Mouse (Mus musculus) heart, embryonic 15.5 days (tissue): Measurements from ENCODE around the gene Rnd1. TPM values are rescaled to one million over a fixed set of nuclear protein-coding genes. Genes with fewer than 3 reads are reported as not detected.
A peak's percentile ranks its signal among the peaks of the same experiment; 100 is the strongest.

ENCODE experiments used
- ATAC-seq: fragments of 200-750 bp; cut with Nextera tagmentation; replicated peaks from 2 replicates; pipeline ENCODE4 v1.8.0; 2017; ENCODE audit warnings: low read depth, moderate TSS enrichment; ENCODE audit not compliant: insufficient number of reproducible peaks, insufficient read depth, low FRiP score
- H3K27ac ChIP-seq: fragments of 300-500 bp; sonication (generic); 2 replicates; pipeline ENCODE4 v1.5.1; 2015; ENCODE audit warnings: mild to moderate bottlenecking, inconsistent platforms
- H3K27me3 ChIP-seq: fragments of 300-500 bp; sonication (generic); 2 replicates; pipeline ENCODE4 v1.6.1; 2015; ENCODE audit warnings: inconsistent platforms
- H3K36me3 ChIP-seq: fragments of 300-500 bp; sonication (generic); 2 replicates; pipeline ENCODE4 v1.6.1; 2015; ENCODE audit warnings: mild to moderate bottlenecking, inconsistent platforms
- H3K4me1 ChIP-seq: fragments of 300-500 bp; sonication (generic); replicated peaks from 2 replicates; pipeline ENCODE4 v1.6.1; 2015; ENCODE audit warnings: inconsistent platforms
- H3K4me2 ChIP-seq: fragments of 300-500 bp; sonication (generic); 2 replicates; pipeline ENCODE4 v1.6.1; 2015; ENCODE audit warnings: inconsistent platforms, mild to moderate bottlenecking, moderate library complexity
- H3K4me3 ChIP-seq: fragments of 300-500 bp; sonication (generic); 2 replicates; pipeline ENCODE4 v1.5.1; 2015; ENCODE audit warnings: mild to moderate bottlenecking, inconsistent platforms
- H3K9ac ChIP-seq: fragments of 300-500 bp; sonication (generic); 2 replicates; pipeline ENCODE4 v1.6.1; 2015; ENCODE audit warnings: mild to moderate bottlenecking, inconsistent platforms
- H3K9me3 ChIP-seq: fragments of 300-500 bp; sonication (generic); replicated peaks from 2 replicates; pipeline ENCODE4 v1.6.1; 2016; ENCODE audit warnings: inconsistent platforms
- WGBS: fragments of 180-500 bp; shearing (Covaris S2); methylation state at CpG from one replicate; pipeline ENCODE4 v1.1.7; 2015; ENCODE audit warnings: mixed read lengths; 5-methylcytosine and 5-hydroxymethylcytosine counted together
- polyA plus RNA-seq: library from polyadenylated mRNA; unstranded; fragments of >200 nt; fragmentation: Nextera tagmentation; extraction: Ambion mirVana; gene quantifications from 2 replicates; pipeline ENCODE4 v1.2.1, GENCODE M21; 2015

The Rnd1 gene
- polyA plus RNA-seq, 1 experiment from 2014 or later, result 1.1 TPM

GRCm38 (mm10) chr15:98699190-98700105, 22.2 kb upstream of the Rnd1 start:
- Histone ChIP-seq H3K9ac (no peak overlapping the region), H3K9me3 (no peaks in the 10 kb centered on the region), H3K27ac (no peak overlapping the region), H3K4me3 (peak overlapping the region; percentile 44), H3K4me2 (peak overlapping the region; percentile 71), H3K27me3 (peaks cover 44% of the 10 kb centered on the region), H3K36me3 (no peaks in the 10 kb centered on the region), H3K4me1 (peaks cover 11% of the 10 kb centered on the region)
- ATAC-seq, result peak; percentile 74
- WGBS, result 7% methylated on average over 40 of the region's 40 CpGs

DNA sequence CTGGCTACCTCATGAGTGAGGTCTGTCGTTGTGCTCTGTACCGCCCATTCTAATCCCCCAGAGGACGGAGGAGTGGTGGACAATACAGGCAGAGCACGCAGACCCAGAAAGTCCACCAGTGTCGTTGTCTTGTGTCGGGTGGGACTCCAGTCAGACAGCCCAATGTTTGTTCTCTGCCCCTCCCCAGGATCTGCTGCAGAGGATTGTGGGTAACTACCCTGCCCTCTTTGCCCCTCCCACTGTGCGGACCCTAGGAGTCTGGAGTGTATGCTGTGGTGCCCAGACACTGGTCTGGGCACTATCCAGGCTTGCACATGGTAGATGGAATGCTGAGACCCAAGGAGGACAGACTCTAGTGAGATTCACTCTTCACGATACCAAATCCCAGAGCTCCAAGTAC, 19.0 kb upstream of the Rnd1 start:
- Histone ChIP-seq H3K9me3 (no peaks in the 10 kb centered on the region), H3K4me1 (peaks cover 29% of the 10 kb centered on the region), H3K27ac (no peak overlapping the region), H3K36me3 (no peaks in the 10 kb centered on the region), H3K9ac (no peak overlapping the region), H3K4me2 (no peak overlapping the region), H3K4me3 (no peak overlapping the region), H3K27me3 (peaks cover 16% of the 10 kb centered on the region)
- ATAC-seq, result no peak
- 54% methylated on average over 8 of the region's 8 CpGs for WGBS

DNA sequence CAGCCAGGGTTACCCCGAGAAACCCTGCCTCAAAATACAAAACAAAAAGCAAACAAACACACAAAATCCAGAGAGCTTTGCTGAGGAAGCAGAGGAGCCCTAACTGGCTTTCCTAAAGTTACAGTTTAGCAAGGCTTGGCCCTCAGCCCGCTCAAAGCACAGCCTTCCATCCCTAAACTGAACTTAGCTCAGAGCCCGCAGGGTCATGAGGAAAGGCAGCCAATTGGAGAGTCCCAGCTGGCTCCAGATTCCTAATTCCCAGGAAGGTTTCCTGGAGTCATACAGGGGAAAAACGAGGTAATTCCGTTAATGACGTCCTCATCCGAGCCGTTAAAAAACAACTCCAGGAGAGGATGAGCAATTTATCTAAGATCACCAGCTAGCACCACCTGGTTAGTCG, 18.5 kb upstream of the Rnd1 start:
- Histone ChIP-seq H3K9ac (no peak overlapping the region), H3K4me3 (no peak overlapping the region), H3K9me3 (no peaks in the 10 kb centered on the region), H3K36me3 (no peaks in the 10 kb centered on the region), H3K27ac (no peak overlapping the region), H3K4me2 (no peak overlapping the region), H3K4me1 (peaks cover 34% of the 10 kb centered on the region), H3K27me3 (peaks cover 11% of the 10 kb centered on the region)
- ATAC-seq, result no peak
- WGBS, result 48% methylated on average over 9 of the region's 9 CpGs

GRCm38 (mm10) chr15:98692171-98692715, 15.0 kb upstream of the Rnd1 start:
- WGBS, result 10% methylated on average over 11 of the region's 11 CpGs
- Histone ChIP-seq H3K4me1 (peaks cover 28% of the 10 kb centered on the region), H3K9ac (no peak overlapping the region), H3K27ac (peak overlapping the region; percentile 83), H3K4me3 (no peak overlapping the region), H3K4me2 (peak overlapping the region; percentile 32), H3K9me3 (no peaks in the 10 kb centered on the region), H3K36me3 (no peaks in the 10 kb centered on the region), H3K27me3 (no peaks in the 10 kb centered on the region)
- peak; percentile 77 for ATAC-seq

DNA sequence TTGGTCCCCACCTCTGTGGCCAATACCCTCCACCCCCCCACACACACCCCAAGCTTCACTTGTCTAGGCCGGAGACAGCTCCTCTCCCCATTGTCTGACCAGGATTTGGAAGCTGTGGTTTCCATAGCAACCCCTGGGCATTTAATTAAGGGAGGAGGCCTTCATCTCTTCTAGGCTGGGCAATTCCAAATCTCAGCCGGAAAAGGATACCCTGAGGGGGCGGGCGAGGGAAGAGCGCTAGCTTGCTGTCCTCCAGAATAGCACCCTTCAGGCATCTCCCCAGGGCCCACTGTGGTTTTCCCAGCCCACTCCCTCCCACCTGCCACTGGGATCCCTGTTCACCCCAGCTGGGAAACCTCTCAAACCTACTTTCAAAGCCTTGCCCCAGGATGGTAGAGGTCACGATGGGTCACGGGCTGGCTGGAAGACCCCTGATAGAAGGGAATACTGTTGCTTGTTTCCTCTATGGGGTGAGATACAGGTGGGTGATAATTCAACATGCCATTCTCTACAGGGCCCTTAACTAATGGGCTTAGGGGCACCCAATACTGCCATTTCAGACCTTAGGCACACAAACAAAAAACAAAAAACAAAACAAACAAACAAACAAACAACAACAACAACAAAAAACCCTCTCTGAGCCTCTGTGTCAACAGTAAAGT, 14.4 kb upstream of the Rnd1 start:
- H3K9ac ChIP-seq, result no peak overlapping the region
- H3K4me3 ChIP-seq, result no peak overlapping the region
- peak overlapping the region; percentile 32 for H3K4me2 ChIP-seq
- ATAC-seq, result no peak
- H3K27ac ChIP-seq, result peak overlapping the region; percentile 83
- H3K9me3 ChIP-seq, result no peaks in the 10 kb centered on the region
- H3K36me3 ChIP-seq, result no peaks in the 10 kb centered on the region
- H3K4me1 ChIP-seq, result peaks cover 28% of the 10 kb centered on the region
- WGBS, result 49% methylated on average over 7 of the region's 7 CpGs
- H3K27me3 ChIP-seq, result no peaks in the 10 kb centered on the region

GRCm38 (mm10) chr15:98689682-98690081, 12.4 kb upstream of the Rnd1 start:
- 78% methylated on average over 2 of the region's 2 CpGs for WGBS
- peaks cover 24% of the 10 kb centered on the region for H3K4me1 ChIP-seq
- no peaks in the 10 kb centered on the region for H3K36me3 ChIP-seq
- H3K4me2 ChIP-seq, result no peak overlapping the region
- no peaks in the 10 kb centered on the region for H3K9me3 ChIP-seq
- ATAC-seq, result no peak
- H3K27me3 ChIP-seq, result no peaks in the 10 kb centered on the region
- H3K27ac ChIP-seq, result no peak overlapping the region
- no peak overlapping the region for H3K4me3 ChIP-seq
- no peak overlapping the region for H3K9ac ChIP-seq

DNA sequence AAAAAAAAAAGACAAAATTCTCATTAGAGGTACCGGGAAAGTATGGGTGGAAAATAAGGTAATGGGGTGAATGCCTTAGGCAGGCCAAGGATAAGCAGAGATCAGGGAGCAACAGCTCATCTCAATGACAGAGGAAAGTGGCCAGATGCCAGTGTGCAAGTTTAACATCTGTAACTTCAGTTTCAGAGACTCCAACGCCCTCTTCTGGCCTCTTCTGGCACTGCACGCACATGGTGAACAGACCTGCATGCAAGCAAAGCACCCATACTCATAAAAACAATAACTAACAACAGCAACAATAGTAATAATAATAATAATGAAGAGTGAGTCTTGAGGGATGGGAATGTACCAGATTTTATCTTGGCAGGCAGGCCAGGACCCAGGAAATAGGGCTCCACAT, 8.7 kb upstream of the Rnd1 start:
- H3K4me2 ChIP-seq, result no peak overlapping the region
- H3K27me3 ChIP-seq, result no peaks in the 10 kb centered on the region
- WGBS, result 68% methylated on average over 3 of the region's 3 CpGs
- no peak for ATAC-seq
- H3K4me1 ChIP-seq, result peaks cover 8% of the 10 kb centered on the region
- H3K4me3 ChIP-seq, result no peak overlapping the region
- no peak overlapping the region for H3K9ac ChIP-seq
- no peak overlapping the region for H3K27ac ChIP-seq
- no peaks in the 10 kb centered on the region for H3K36me3 ChIP-seq
- no peaks in the 10 kb centered on the region for H3K9me3 ChIP-seq

DNA sequence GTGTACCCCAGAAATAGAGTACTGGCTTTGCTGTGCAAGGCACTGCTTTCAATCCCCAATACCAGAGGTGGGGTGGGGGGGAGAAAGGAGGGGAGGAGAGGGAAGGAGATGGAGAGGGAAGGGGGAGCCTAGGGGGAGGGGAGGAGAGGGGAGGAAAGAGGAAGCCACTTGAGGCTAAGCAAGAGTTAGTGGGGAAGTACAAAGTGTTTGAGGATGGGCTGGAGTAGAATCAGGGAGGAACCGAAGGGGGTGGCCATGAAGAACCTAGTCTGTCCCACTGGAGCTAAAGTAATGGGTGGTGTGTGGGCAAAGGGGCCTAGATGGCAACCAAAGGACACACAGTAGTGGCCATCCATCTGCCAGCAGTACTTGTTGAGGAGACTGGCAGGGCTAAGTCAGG, 6.5 kb upstream of the Rnd1 start:
- Histone ChIP-seq H3K36me3 (no peaks in the 10 kb centered on the region), H3K27ac (no peak overlapping the region), H3K9ac (no peak overlapping the region), H3K27me3 (no peaks in the 10 kb centered on the region), H3K4me3 (no peak overlapping the region), H3K4me2 (no peak overlapping the region), H3K9me3 (no peaks in the 10 kb centered on the region), H3K4me1 (0 out of 2 replicates have a peak, but pooled peaks cover 5% of the 10 kb centered on the region)
- no peak for ATAC-seq
- WGBS, result 81% methylated on average over 1 of the region's 1 CpGs

GRCm38 (mm10) chr15:98683177-98683576, 5.9 kb upstream of the Rnd1 start:
- 43% methylated on average over 10 of the region's 10 CpGs for WGBS
- Histone ChIP-seq H3K27ac (no peak overlapping the region), H3K27me3 (no peaks in the 10 kb centered on the region), H3K4me1 (0 out of 2 replicates have a peak, but pooled peaks cover 5% of the 10 kb centered on the region), H3K9ac (no peak overlapping the region), H3K4me2 (no peak overlapping the region), H3K9me3 (no peaks in the 10 kb centered on the region), H3K36me3 (no peaks in the 10 kb centered on the region), H3K4me3 (no peak overlapping the region)
- no peak for ATAC-seq

DNA sequence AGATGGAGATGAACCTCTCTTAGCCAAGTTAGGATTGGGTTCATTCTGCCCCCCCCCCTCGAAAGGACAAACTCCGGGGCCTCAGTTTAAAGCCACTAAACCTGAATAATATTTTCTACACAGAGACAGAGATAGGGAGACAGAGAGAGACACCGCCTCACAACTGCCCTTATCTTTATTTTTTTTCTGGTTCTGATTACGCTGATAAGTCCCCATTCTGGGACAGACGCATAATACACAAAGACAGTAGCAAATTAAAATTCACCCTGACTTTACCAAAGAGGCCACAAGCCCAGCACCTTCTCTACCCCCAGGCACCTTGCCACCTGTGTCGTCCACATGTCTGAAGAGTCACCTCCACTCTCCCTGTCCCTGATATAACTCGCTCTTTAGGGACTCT, 4.4 kb upstream of the Rnd1 start:
- no peak for ATAC-seq
- Histone ChIP-seq H3K4me3 (no peak overlapping the region), H3K9ac (no peak overlapping the region), H3K4me2 (no peak overlapping the region), H3K27ac (no peak overlapping the region), H3K4me1 (peaks cover 11% of the 10 kb centered on the region), H3K9me3 (no peaks in the 10 kb centered on the region), H3K36me3 (no peaks in the 10 kb centered on the region), H3K27me3 (peaks cover 4% of the 10 kb centered on the region; the same call in 1 of the 2 replicates)
- WGBS, result 74% methylated on average over 7 of the region's 7 CpGs

- Histone ChIP-seq H3K27ac (no peak overlapping the region), H3K4me1 (peaks cover 21% of the 10 kb centered on the region), H3K36me3 (no peaks in the 10 kb centered on the region), H3K4me2 (no peak overlapping the region), H3K27me3 (peaks cover 14% of the 10 kb centered on the region), H3K4me3 (no peak overlapping the region), H3K9me3 (no peaks in the 10 kb centered on the region), H3K9ac (no peak overlapping the region)
- no peak for ATAC-seq
- 72% methylated on average over 8 of the region's 8 CpGs for WGBS
Observed at GRCm38 (mm10) chr15:98680660-98681059, 3.4 kb upstream of the Rnd1 start.
